Mouse (Mus musculus) bone marrow macrophage, adult 2 months (primary cell): ENCODE measurements around the gene Krtap3-2. TPM values are rescaled to one million over a fixed set of nuclear protein-coding genes. Genes with fewer than 3 reads are reported as not detected.
"Not testable (repeated sequence)": the region's sequence is repeated elsewhere in the genome, so short reads cannot be mapped to it uniquely, and the experiment has no call there.

Experiments
- H3K27ac ChIP-seq: 2 replicates; pipeline ENCODE4 v1.5.1; 2012; ENCODE audit warnings: low read depth, low read length; ENCODE audit not compliant: insufficient read depth
- H3K4me1 ChIP-seq: 2 replicates; pipeline ENCODE4 v1.6.1; 2012; ENCODE audit warnings: low read length; ENCODE audit not compliant: control insufficient read depth, insufficient read depth
- H3K4me3 ChIP-seq: 2 replicates; pipeline ENCODE4 v1.5.1; 2012; ENCODE audit warnings: mild to moderate bottlenecking, low read length, moderate library complexity; ENCODE audit not compliant: insufficient read depth
- CTCF ChIP-seq: IDR thresholded peaks from 2 replicates; pipeline ENCODE4 v1.5.1; 2012; ENCODE audit warnings: low read depth, mild to moderate bottlenecking, low read length, moderate library complexity
- POLR2A ChIP-seq: IDR thresholded peaks from 2 replicates; pipeline ENCODE4 v1.6.1; 2012; ENCODE audit warnings: mild to moderate bottlenecking, low read depth, low read length, borderline replicate concordance
- polyA plus RNA-seq: library from polyadenylated mRNA; stranded (reverse); fragments of >200 nt; gene quantifications from 2 replicates; pipeline ENCODE4 v1.2.4, GENCODE M21; 2012; ENCODE audit not compliant: missing spikeins, insufficient read depth, insufficient read length

Gene Krtap3-2
- not detected in 2 replicates for polyA plus RNA-seq

- Histone ChIP-seq H3K4me3 (no peak within 1 kb of the TSS), H3K4me1 (no peaks in the 10 kb centered on the region), H3K27ac (no peak within 1 kb of the TSS)
- TF ChIP-seq CTCF (no peak), POLR2A (no peak)
These were observed at the start of gene Krtap3-2 for GRCm38 (mm10) chr11:99556753-99557152. Gene Krtap3-2 (minus strand): TSS chr11:99556853.

GRCm38 (mm10) chr11:99603208-99603607, 46.6 kb upstream of the Krtap3-2 start, which contains the start of gene Gm11938:
Gene Gm11938 (minus strand): TSS chr11:99603308.
- H3K27ac ChIP-seq, H3K4me3 ChIP-seq, H3K4me1 ChIP-seq: not testable (repeated sequence)

DNA sequence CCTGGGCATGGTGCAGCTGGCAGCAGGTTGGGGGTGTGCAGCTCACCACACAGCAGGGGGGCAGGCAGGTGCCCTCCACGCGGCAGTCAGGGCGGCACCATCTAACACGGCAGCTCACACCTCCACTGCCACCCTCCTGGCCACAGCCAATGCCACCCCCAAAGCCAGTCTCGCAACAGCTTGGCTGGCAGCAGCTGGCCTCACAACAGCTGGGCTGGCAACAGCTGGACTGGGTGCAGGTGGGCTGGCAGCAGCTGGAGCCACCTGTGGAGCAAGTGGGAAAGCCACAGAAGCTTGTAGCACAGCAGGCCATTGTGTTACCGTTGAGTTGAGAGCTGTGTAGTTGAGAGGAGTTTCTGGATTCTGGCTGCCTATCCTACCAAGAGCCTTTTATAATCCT, 41.1 kb upstream of the Krtap3-2 start, which contains the start of gene Krtap9-3:
TSS of gene Krtap9-3 (minus strand) at position 364 of the 400 bp plus-strand sequence.
- H3K27ac ChIP-seq, H3K4me1 ChIP-seq, H3K4me3 ChIP-seq: not testable (repeated sequence)

GRCm38 (mm10) chr11:99590981-99591380, 34.3 kb upstream of the Krtap3-2 start, which contains the start of gene Krtap1-3:
Gene Krtap1-3 (minus strand): TSS chr11:99591339.
- Histone ChIP-seq H3K4me3 (no peak within 1 kb of the TSS), H3K4me1 (no peaks in the 10 kb centered on the region), H3K27ac (no peak within 1 kb of the TSS)
- TF ChIP-seq POLR2A = no peak
- no peak for TF ChIP-seq CTCF

DNA sequence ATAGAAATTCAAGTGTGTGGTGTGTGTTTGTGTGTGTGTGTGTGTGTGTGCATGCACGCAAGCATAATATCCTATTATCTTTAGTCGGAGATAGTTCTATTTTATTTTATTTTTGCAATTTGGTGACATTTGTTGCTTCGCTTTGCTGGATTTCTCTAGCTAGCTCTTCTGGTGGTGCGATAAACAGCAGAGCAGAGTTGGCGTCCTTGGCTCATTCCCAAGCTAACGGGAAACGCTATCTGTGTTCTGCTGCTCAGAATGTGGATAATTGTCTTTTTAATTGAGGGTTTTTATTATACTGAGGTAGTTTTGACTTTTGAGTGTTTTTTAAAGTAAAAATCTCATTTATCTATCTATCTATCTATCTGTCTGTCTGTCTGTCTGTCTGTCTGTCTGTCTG, 28.4 kb upstream of the Krtap3-2 start:
- Histone ChIP-seq H3K27ac (no peak overlapping the region), H3K4me3 (no peak overlapping the region), H3K4me1 (no peaks in the 10 kb centered on the region)
- TF ChIP-seq CTCF (no peak), POLR2A (no peak)

- no peak within 1 kb of the TSS for H3K27ac ChIP-seq
- no peaks in the 10 kb centered on the region for H3K4me1 ChIP-seq
- TF ChIP-seq POLR2A = no peak
- TF ChIP-seq CTCF = no peak
- no peak within 1 kb of the TSS for H3K4me3 ChIP-seq
These were observed 26.6 kb upstream of the Krtap3-2 start, which contains the start of gene Krtap1-4 for GRCm38 (mm10) chr11:99583245-99583704. Gene Krtap1-4 (minus strand): TSS chr11:99583654.

DNA sequence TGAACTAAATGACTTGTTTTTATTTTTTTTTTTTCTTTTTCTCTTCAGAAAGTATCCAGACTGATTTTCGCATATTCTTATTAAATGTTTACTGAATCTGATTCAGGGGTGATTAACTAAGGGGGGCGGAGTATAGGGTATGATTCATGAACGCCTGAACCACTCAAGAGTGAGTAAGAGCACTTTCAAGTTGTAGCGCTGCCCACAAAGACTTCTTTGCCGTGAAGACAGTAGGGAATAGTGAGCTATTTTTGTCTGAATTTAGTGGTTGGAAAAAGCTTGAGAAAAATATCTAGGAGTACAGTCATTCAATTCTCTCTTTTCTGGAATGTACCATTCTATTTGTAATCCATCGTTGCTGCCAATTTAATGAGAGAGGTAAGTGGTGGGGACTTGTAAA, 24.9 kb upstream of the Krtap3-2 start:
- no peak overlapping the region for H3K4me3 ChIP-seq
- no peaks in the 10 kb centered on the region for H3K4me1 ChIP-seq
- no peak overlapping the region for H3K27ac ChIP-seq

DNA sequence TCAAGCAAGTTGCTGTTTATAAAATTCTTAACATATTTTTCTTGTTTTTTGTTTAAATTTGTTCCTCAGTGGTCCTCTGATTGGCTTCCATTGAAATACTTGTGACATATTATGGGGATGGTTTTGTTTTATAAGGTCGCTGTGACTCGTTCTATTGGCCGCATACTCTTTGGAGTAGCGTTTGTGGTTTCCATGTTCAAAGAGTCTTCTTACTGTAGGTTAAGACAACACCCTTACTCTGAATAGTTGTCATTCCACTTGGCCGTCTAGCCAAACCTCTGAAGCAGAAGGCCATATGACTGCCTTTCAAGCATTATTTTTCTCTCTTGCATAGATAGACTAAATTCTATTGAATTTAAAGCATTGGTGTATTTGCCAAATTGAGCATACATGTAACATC, 24.4 kb upstream of the Krtap3-2 start:
- Histone ChIP-seq H3K27ac (no peak overlapping the region), H3K4me3 (no peak overlapping the region), H3K4me1 (no peaks in the 10 kb centered on the region)
- TF ChIP-seq CTCF = no peak
- TF ChIP-seq POLR2A = no peak

More for the DNA sequence above, 24.9 kb upstream of the Krtap3-2 start:
- TF ChIP-seq POLR2A (no peak), CTCF (no peak)

- Histone ChIP-seq H3K4me1 (no peaks in the 10 kb centered on the region), H3K27ac (no peak within 1 kb of the TSS), H3K4me3 (no peak within 1 kb of the TSS)
- TF ChIP-seq CTCF (no peak), POLR2A (no peak)
These were observed 24.0 kb upstream of the Krtap3-2 start, which contains the start of gene Krtap1-5 for GRCm38 (mm10) chr11:99580636-99581035. Gene Krtap1-5 (minus strand): TSS chr11:99581016.

DNA sequence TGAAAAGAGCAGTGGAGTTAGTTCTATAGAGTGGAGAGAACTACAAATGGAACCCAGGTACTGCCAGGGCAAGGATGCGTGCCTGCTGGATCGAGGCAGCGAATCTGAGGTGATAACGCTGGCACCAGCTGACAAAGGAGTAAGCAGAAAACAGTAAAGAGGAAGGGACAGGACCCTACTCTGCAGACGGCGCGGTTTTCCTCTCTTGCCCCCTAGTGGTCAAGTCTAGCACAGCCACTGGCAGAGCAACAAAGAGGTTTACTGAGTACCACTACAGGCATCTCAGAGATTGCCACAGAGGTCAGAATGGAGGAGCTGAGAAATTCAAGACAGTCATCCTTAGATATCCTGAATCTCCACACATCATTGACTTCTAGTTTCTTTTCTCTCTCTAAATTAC, 17.5 kb upstream of the Krtap3-2 start:
- TF ChIP-seq CTCF = peak; percentile 76
- TF ChIP-seq POLR2A = no peak
- H3K4me3 ChIP-seq = no peak overlapping the region

GRCm38 (mm10) chr11:99573164-99573563, 16.5 kb upstream of the Krtap3-2 start:
- TF ChIP-seq CTCF (no peak), POLR2A (no peak)
- Histone ChIP-seq H3K27ac (no peak overlapping the region), H3K4me1 (no peaks in the 10 kb centered on the region), H3K4me3 (no peak overlapping the region)

More for the DNA sequence above, 17.5 kb upstream of the Krtap3-2 start:
- H3K27ac ChIP-seq = no peak overlapping the region
- no peaks in the 10 kb centered on the region for H3K4me1 ChIP-seq
